Mouse (Mus musculus): Measurements from ENCODE around the gene Vmn2r4.
"Not testable (repeated sequence)": the region's sequence is repeated elsewhere in the genome, so short reads cannot be mapped to it uniquely, and the experiment has no call there.

Vmn2r4 gene

DNA sequence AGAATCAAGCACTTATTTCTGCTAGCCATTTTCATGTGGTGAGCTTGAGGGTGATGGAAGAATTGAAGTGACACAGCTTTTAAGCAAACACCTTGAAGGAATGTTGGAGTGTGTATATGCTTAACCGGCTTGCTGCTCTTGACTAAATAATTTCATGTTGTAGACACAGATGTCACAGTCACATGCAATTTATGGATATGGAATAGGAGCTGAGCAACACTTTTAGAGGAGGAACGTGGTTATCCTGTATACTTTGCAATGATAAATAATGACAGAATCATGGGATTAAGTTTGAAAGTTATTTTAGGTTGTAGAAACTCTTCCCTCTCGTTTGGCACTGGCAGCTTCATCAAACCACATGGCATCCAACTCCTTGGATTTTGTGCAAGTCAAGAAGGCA lies at the start of gene Vmn2r4:
Vmn2r4 (minus strand) TSS at position 101 of the 400 bp plus-strand sequence.
- not testable (repeated sequence) for DNase-seq (ENCODE audit: low read depth, low spot score)

DNA sequence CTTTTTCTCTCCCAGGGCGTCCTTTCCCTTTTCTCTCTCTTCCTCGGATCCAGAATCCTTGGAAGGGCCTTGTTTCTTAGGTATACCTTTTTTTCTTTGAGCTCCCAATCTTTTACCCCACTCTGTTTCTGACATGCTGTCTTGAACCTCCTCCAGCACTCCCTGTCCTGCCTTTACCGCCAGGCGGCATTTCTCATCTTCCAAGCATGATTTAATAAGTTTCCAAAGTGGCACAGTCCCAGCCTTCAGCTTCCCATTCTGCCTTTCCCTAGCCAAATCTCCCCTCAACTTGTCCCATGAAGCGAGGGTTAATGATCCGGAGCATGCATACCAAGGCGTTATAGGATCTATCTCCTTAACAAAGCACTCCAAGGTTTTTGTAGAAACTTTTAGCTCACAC lies 19.1 kb upstream of the Vmn2r4 start:
- DNase-seq (ENCODE audit: low read depth, low spot score), result not testable (repeated sequence)

DNA sequence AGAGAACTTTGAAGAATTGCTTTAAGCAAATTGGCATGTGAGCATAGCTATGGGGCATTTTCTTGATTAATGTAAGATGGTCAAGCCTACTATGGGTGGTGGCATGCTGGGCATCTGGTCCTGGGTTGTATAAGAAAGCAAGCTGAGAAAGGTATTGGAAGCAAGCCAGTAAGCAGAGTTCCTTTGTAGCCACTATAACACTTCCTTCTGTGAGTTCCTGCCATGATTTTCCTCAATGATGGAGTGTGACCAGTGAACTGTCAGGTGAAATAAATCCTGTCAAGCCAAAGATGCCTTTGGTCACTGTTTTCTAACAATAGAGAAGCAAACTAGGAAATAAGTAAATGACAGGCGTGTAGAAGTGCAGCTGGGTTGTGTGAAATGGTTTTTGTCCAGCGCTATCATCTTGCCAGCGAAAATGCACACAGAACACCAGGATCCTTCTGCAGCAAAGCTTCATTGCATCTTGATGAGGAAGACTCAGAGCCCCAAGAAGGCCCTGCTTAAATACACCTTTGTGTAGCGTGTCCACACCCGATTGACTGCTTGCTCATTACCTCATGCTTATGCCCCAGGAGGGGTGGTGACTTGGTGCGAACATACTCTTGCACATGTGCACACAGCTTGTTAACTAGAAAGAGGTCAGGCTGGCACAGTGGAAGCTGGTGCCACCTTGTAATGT lies 13.1 kb upstream of the Vmn2r4 start:
- not testable (repeated sequence) for DNase-seq (ENCODE audit: low read depth, low spot score)

DNA sequence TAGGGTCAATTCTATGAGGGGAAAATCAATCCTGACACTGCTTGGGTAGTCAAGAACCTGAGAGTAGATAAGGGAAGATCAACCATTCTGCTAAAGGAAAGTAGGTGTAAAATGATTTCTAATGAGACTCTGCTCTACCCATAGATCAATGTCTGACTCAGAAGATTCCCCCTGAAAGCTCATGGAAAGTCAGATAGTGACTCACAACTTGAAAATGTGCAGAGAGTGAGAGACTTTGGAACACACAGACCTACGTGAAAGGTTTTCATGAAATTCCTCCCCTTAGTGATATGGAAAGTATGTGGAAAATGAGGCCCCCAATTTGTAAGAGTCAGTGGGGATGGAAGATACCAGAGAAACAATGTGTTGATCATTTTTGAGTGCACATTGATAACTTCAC lies 7.0 kb upstream of the Vmn2r4 start:
- not testable (repeated sequence) for DNase-seq (ENCODE audit: low read depth, low spot score)

DNA sequence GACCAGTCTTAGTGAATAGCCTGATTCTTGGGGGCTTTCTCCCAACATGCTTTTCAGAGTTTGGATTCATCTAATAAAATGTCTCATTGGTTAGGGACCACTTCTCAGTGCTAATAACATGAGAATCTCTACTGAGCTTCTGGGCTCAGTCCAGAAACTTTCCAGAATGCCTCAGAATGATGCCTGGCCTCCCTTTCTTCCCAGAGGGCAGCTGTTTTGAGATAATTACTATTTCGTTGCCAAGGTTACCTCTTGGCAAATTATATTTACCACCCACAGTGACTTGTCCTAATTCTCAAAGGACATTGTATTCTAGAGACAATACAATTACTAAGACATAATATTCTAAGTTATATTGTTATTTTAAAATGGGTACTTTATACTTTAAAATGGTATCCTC lies 2.3 kb upstream of the Vmn2r4 start:
- not testable (repeated sequence) for DNase-seq (ENCODE audit: low read depth, low spot score)

DNA sequence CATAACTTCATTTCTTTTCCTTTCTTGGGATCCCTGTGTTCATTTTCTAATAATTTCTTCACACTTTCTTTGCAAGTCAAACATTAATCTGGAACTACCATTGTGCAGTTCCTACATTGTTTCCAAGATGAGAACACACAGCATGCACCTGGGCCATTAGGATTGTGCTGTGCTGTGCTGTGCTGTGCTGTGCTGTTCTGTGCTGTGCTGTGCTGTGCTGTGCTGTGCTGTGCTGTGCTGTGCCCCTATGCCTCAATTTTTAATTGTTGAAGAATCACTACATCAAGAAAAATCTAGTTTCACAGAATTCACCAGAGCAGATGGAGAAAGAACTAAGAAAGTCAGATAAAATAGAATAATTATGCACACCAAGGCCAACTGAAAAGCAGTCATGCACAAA lies 915 bp downstream of the Vmn2r4 start:
- not testable (repeated sequence) for DNase-seq (ENCODE audit: low read depth, low spot score)

DNA sequence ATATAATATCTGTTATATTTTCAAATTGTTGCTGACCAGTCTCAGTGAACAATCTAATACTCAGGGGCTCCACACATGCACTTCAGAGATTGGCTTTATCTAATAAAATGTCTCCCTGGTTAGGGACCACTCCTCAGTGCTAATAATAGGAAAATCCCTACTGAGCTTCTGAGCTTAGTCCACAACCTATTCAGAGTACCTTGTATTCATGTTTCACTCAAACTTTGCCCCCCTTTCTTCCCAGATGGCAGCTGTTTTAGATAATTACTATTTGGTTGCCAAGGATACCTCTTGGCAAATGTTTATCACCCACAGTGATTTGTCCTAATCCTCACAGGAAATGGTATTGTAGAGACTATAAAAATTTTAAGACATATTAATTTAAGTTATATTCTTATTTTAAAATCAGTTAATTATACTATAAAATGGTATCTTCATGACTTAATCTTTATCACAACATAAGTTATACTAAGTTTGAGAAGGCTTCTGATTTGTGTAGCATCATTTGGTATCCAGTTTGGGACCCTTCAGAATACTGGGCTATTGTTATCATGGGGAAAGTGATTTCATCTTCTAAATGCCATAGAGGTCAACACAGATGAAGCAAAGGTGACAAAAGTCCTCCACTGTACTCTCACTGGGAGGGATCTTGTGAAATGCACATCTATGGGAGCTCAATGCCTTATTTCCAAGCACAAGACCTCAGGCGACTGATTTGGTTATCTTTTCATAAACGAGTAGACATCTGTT lies 55.7 kb downstream of the Vmn2r4 start:
- no peak for DNase-seq (ENCODE audit: low read depth, low spot score)
